Mouse (Mus musculus) stomach, embryonic 16.5 days (tissue): ENCODE results near the gene C2cd2. TPM values are rescaled to one million over a fixed set of nuclear protein-coding genes. Genes with fewer than 3 reads are reported as not detected.
"Not testable (repeated sequence)": the region's sequence is repeated elsewhere in the genome, so short reads cannot be mapped to it uniquely, and the experiment has no call there.

Source experiments
- ATAC-seq: fragments of 200-750 bp; cut with Nextera tagmentation; 2 replicates; pipeline ENCODE4 v1.8.0; 2017; ENCODE audit warnings: moderate number of reproducible peaks, moderate TSS enrichment; ENCODE audit not compliant: insufficient read depth, low FRiP score
- H3K27ac ChIP-seq: fragments of 300-500 bp; sonication (generic); 2 replicates; pipeline ENCODE4 v1.5.1; 2014; ENCODE audit warnings: low read length
- H3K27me3 ChIP-seq: fragments of 300-500 bp; sonication (generic); 2 replicates; pipeline ENCODE4 v1.6.1; 2014; ENCODE audit warnings: low read length, control low read depth, mixed read lengths; ENCODE audit not compliant: control insufficient read depth, insufficient read depth
- H3K36me3 ChIP-seq: fragments of 300-500 bp; sonication (generic); 2 replicates; pipeline ENCODE4 v1.6.1; 2014; ENCODE audit warnings: low read length; ENCODE audit not compliant: control insufficient read depth, insufficient read depth
- H3K4me1 ChIP-seq: fragments of 300-500 bp; sonication (generic); 2 replicates; pipeline ENCODE4 v1.6.1; 2014; ENCODE audit warnings: low read length, control low read depth, mixed read lengths; ENCODE audit not compliant: control insufficient read depth, insufficient read depth
- H3K4me2 ChIP-seq: fragments of 300-500 bp; sonication (generic); 2 replicates; pipeline ENCODE4 v1.6.1; 2014; ENCODE audit warnings: low read depth, low read length, mixed read lengths
- H3K4me3 ChIP-seq: fragments of 300-500 bp; sonication (generic); replicated peaks from 2 replicates; pipeline ENCODE4 v1.5.1; 2014; ENCODE audit warnings: mild to moderate bottlenecking, low read length
- H3K9ac ChIP-seq: fragments of 300-500 bp; sonication (generic); 2 replicates; pipeline ENCODE4 v1.6.1; 2014; ENCODE audit warnings: low read length
- H3K9me3 ChIP-seq: fragments of 300-500 bp; sonication (generic); replicated peaks from 2 replicates; pipeline ENCODE4 v1.6.1; 2016; ENCODE audit warnings: low read length, control low read depth; ENCODE audit not compliant: control insufficient read depth
- WGBS: fragments of 180-500 bp; shearing (Covaris S2); extraction: QIAGEN DNeasy Blood & Tissue Kit; methylation state at CpG from one replicate; pipeline ENCODE4 v1.1.7; 2014; 5-methylcytosine and 5-hydroxymethylcytosine counted together
- polyA plus RNA-seq: library from polyadenylated mRNA; unstranded; fragments of >200 nt; fragmentation: Nextera tagmentation; extraction: Ambion mirVana; gene quantifications from 2 replicates; pipeline ENCODE4 v1.2.1, GENCODE M21; 2015

C2cd2 gene
- polyA plus RNA-seq, result 13.4 and 13.9 TPM in 2 replicates

DNA sequence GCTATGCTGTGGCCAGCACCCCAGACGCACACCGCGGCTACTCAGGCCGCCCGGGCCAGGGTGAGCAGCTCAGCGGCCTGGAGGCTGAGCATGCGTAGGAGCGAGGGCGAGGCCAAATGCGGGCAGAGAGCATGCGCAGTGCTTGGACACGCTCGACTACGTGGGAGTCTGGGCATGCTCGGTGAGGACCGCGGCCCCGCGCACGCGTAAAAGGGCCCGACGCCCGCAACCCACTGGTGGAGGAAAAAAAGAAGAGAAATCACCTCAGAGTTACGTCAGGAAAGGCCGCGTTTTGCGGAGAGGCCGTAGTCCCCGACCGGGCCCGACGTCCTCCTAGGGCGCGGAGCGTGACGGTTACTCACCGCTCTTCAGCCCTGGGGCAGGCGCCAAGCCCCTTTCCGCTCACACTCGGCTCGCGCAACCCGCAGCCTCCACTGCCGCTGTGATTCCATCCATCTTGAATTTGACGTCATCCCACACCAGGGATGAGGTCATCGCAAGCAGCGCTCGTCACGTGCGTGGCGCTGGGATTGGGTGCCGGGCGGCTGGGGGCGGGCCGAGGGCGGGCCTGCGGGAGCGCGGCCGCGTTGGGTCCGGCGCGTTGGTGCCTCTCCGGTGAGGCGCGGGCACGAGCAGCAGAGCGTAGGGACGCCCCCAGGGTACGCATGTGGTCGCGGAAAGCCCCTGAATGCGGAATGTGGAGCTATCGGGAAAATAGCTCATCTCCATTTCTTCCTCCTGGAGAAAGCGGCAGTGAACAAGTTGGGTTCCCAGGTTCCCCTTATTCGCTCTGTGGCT lies at the start of gene C2cd2, which contains the start of gene Zbtb21:
C2cd2 (minus strand) TSS at position 448 of the 798 bp plus-strand sequence.
Zbtb21 (minus strand) TSS at position 472 of the 798 bp plus-strand sequence.
- Histone ChIP-seq H3K27ac (peak within 1 kb of the TSS; percentile 99), H3K4me1 (peaks cover 13% of the 10 kb centered on the region; the same call in 1 of the 2 replicates), H3K9ac (peak within 1 kb of the TSS; percentile 95), H3K4me2 (peak within 1 kb of the TSS; percentile 86), H3K4me3 (peak within 1 kb of the TSS; percentile 88), H3K9me3 (no peaks in the 10 kb centered on the region), H3K27me3 (no peaks in the 10 kb centered on the region), H3K36me3 (no peaks in the 10 kb centered on the region)
- ATAC-seq, result peak; percentile 98
- under 1% methylated on average over 78 of the region's 78 CpGs for WGBS

DNA sequence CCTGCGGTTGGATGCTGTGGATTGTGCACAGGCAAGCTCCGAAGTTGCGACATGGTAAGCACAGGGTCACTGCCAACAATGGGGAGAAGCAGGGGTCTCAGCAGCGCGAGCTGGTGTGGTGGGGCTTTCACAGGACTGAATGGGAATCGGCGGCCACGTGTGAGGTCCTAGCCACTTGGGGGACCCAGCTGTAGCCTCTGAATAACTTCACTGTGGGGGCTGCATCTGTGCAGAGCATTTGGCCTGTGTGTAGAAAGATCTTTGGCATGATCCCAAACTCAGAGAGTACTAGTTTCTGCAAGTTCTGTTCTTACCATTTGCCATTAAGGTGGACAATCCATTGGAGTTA lies 35.0 kb upstream of the C2cd2 start:
- H3K27me3 ChIP-seq, H3K9me3 ChIP-seq: not testable (repeated sequence)
- Histone ChIP-seq H3K9ac (peak overlapping the region; percentile 75), H3K36me3 (peaks cover 16% of the 10 kb centered on the region), H3K27ac (peak overlapping the region; percentile 88; the same call in 1 of the 2 replicates), H3K4me3 (peak overlapping the region; percentile 53), H3K4me2 (peak overlapping the region; percentile 69), H3K4me1 (peaks cover 15% of the 10 kb centered on the region)
- WGBS, result 0% methylated on average over 8 of the region's 8 CpGs
- peak; percentile 29 for ATAC-seq

DNA sequence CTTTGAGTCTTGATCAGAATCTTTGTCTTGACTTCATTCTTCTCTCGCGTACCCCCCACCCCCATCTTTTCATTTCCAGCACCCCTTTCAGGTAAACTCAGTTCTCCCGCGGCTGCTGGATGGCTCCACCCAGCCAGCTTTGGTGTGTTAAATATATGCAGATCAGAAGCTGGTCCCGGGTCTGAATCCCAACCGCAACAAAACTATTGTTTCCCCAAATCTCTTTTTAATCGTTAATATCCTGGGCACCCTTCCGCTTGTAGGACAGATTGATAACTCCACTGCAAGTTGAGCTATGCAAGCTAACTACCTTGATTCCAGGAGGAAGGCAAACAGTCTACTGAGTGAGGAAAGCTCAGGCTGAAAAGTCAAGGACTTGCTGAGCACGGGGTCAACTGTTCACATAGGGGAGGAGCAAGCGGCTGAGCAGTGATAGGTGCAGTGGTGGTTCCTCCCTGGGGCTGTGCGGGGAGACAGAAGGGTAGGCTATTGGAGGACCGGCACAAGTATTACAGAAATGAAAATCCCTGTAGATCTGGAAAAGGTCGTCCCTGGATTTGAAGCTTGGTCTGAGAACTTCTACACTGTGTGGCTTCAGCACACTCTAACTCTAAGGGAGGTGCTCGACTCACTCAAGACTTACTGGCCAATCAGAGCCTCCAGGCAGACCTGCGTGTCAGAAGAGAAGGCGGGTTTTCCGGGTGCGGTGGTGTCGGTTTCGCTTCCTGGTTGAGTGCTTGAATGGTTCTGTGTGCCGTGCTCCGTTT lies 34.4 kb upstream of the C2cd2 start, which contains the start of gene B230307C23Rik:
B230307C23Rik (plus strand) TSS at position 700 of the 767 bp plus-strand sequence.
- Histone ChIP-seq H3K27ac (peak within 1 kb of the TSS; percentile 88), H3K4me2 (peak within 1 kb of the TSS; percentile 69), H3K4me3 (peak within 1 kb of the TSS; percentile 53), H3K36me3 (peaks cover 11% of the 10 kb centered on the region), H3K9ac (peak within 1 kb of the TSS; percentile 75), H3K4me1 (peaks cover 15% of the 10 kb centered on the region), H3K27me3 (no peaks in the 10 kb centered on the region), H3K9me3 (peaks cover 3% of the 10 kb centered on the region; the same call in 1 of the 2 replicates)
- WGBS, result 1% methylated on average over 22 of the region's 22 CpGs
- ATAC-seq, result peak; percentile 97

DNA sequence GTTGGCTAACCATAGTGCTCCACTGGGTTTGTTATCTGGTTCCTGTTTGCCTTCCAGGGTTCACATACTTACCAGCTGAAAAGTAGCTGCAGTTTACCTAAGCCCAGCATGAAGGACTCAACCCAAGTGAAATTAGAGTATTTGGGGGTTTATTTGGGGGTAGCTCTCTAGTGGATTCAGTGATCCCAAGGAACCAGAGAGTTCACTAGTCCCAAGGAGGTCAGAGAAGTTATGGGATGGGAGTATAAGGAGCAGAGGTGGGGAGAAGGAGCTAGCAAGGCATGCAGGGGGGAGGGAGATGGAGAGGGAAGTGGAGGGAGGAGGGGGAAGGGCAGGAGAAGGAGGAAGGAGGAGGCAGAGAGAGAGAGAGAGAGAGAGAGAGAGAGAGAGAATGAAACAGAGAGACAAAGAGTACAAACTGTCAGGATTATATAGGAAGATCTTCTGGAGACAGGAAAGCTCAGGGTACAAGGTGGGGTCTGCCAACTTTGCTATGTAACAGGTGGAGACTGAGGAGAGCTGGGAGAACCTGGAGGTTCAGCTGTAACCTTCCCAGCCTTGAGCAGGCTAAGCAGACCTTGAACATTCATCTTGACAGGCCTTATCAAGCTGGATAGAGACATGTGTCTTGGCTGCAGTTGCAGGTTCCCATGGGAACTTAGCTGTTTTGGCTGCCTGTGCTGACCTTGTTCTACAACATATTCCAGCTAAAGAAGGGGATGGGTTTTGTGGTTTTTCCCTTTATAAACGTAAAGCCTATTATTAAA lies 33.6 kb upstream of the C2cd2 start:
- Histone ChIP-seq H3K27ac (peak overlapping the region; percentile 88), H3K4me2 (peak overlapping the region; percentile 69), H3K4me1 (peaks cover 15% of the 10 kb centered on the region), H3K9ac (peak overlapping the region; percentile 75), H3K36me3 (peaks cover 10% of the 10 kb centered on the region), H3K9me3 (peaks cover 3% of the 10 kb centered on the region; the same call in 1 of the 2 replicates), H3K4me3 (peak overlapping the region; percentile 53), H3K27me3 (no peaks in the 10 kb centered on the region)
- 11% methylated on average over 1 of the region's 1 CpGs for WGBS
- no peak for ATAC-seq

DNA sequence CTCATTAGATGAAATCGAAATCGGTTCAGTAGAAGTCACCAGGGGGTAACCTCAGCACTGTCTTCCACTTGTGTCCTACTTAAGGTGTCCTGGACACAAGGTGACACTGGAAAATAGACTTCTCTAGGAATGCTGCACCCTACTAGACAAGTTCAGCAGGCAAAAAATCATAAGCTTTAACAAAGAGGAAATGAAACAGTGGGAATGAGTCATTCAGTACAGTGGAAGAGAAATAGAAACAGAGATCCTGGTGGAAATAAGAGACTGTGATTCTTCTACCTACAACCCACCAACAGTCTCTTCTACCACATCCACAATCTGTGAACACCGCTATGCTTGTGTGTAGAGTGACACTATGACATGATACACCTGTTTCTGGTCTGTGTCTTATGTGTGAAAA lies 30.1 kb upstream of the C2cd2 start:
- H3K4me1 ChIP-seq, H3K4me2 ChIP-seq, H3K36me3 ChIP-seq, H3K9me3 ChIP-seq, H3K4me3 ChIP-seq, H3K9ac ChIP-seq, ATAC-seq, H3K27me3 ChIP-seq, H3K27ac ChIP-seq: not testable (repeated sequence)
- WGBS, result 81% methylated on average over 3 of the region's 3 CpGs

DNA sequence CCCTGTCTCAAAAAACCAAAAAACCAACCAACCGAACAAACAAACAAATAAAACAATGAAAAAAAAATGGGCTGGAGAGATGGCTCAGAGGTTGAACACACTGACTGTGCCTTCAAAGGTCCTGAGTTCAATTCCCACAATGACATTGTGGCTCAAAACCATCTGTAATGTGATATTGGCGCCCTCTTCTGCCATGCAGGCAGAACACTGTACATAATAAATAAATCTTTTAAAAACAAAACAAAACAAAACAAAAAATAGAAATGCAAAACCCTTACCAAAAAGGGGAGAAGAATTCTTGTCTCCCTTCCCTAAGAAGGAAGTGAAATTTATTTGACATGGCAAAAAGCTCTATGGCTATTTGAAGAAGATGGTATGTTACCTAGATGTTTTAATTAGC lies 29.1 kb upstream of the C2cd2 start:
- no peak overlapping the region for H3K4me3 ChIP-seq
- H3K27ac ChIP-seq, result no peak overlapping the region
- WGBS, result 69% methylated on average over 2 of the region's 2 CpGs
- H3K27me3 ChIP-seq, result no peaks in the 10 kb centered on the region
- H3K4me2 ChIP-seq, result no peak overlapping the region
- peaks cover 7% of the 10 kb centered on the region for H3K4me1 ChIP-seq
- no peak overlapping the region for H3K9ac ChIP-seq
- no peak for ATAC-seq
- no peaks in the 10 kb centered on the region for H3K9me3 ChIP-seq
- no peaks in the 10 kb centered on the region for H3K36me3 ChIP-seq

DNA sequence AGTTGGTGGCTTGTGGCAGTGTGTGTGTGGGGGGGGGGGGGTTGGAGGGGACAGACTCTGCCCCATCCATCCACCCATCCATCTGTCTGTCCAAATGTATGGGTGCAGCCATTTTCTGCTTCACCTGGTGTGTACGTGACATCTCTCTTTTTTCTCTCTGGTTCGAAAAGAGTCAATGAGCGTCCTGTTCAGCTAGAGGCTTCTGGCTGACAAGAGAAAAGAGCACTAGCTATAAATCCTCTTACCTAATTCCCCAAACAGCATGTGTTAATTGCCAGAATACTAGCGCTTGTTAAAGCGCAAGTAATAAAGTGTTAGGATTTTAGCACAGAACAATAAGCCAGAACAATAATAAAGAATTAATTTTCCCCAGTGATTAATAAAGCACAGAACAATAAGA lies 22.2 kb upstream of the C2cd2 start:
- no peak overlapping the region for H3K9ac ChIP-seq
- H3K36me3 ChIP-seq, result no peaks in the 10 kb centered on the region
- WGBS, result 81% methylated on average over 5 of the region's 5 CpGs
- H3K27ac ChIP-seq, result no peak overlapping the region
- H3K4me1 ChIP-seq, result no peaks in the 10 kb centered on the region
- H3K4me2 ChIP-seq, result no peak overlapping the region
- H3K9me3 ChIP-seq, result no peaks in the 10 kb centered on the region
- no peaks in the 10 kb centered on the region for H3K27me3 ChIP-seq
- no peak overlapping the region for H3K4me3 ChIP-seq
- no peak for ATAC-seq

DNA sequence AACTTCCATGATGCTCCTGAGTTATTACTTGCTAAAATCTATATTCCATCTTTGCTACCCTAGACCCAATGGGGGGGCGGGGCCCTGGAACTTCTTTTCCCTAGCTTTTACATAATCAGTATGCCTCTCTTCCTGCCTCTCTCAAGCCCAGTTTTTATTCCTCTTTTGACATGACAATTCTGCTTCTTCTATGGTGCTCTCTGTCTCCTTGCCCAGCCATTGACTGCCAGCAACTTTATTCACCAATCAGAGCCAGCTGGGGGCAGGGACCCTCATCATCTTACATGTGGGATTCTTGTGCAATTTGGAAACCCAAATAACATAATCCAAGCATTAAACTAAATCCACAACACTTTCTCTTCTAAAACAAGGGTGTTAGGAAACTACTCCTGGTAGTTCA lies 19.0 kb upstream of the C2cd2 start:
- WGBS, result 83% methylated on average over 1 of the region's 1 CpGs
- Histone ChIP-seq H3K27ac (no peak overlapping the region), H3K9me3 (no peaks in the 10 kb centered on the region)

More for the DNA sequence above, 19.0 kb upstream of the C2cd2 start:
- no peak overlapping the region for H3K4me3 ChIP-seq
- no peaks in the 10 kb centered on the region for H3K4me1 ChIP-seq
- H3K36me3 ChIP-seq, result no peaks in the 10 kb centered on the region
- no peak overlapping the region for H3K4me2 ChIP-seq
- ATAC-seq, result no peak
- no peak overlapping the region for H3K9ac ChIP-seq
- no peaks in the 10 kb centered on the region for H3K27me3 ChIP-seq
